Mouse (Mus musculus): ENCODE measurements at regions not wholly inside any gene's neighbourhood (a gene's known extent, or its start where the extent isn't known, plus 50 kb on each side); places are given as distances from the start of the nearest gene placed in this dataset.

GRCm38 (mm10) chr3:70460811-70461210 lies 453.4 kb downstream of the Otol1 start:
- WGBS = 46% methylated on average over 2 of the region's 2 CpGs
- ATAC-seq (ENCODE audit: insufficient read depth, low FRiP score, low TSS enrichment) = no peak

GRCm38 (mm10) chr3:70463221-70463620 lies 455.8 kb downstream of the Otol1 start:
- H3K4me1 ChIP-seq (ENCODE audit: control insufficient read depth, insufficient read depth, low read length) = no peaks in the 10 kb centered on the region
- H3K27ac ChIP-seq (ENCODE audit: low read depth, low read length) = no peak overlapping the region
- H3K27me3 ChIP-seq (ENCODE audit: control insufficient read depth, insufficient read depth, low read length) = no peaks in the 10 kb centered on the region
- ATAC-seq (ENCODE audit: insufficient read depth, low FRiP score, low TSS enrichment) = no peak
- H3K36me3 ChIP-seq (ENCODE audit: control insufficient read depth, insufficient read depth, low read length) = no peaks in the 10 kb centered on the region
- no peak overlapping the region for H3K4me3 ChIP-seq (ENCODE audit: low read depth, low read length)
- H3K9ac ChIP-seq (ENCODE audit: low read length) = no peak overlapping the region
- no peak for DNase-seq (ENCODE audit: low spot score)
- no peaks in the 10 kb centered on the region for H3K9me3 ChIP-seq (ENCODE audit: control insufficient read depth, low read length)
- H3K4me2 ChIP-seq (ENCODE audit: low read depth) = no peak overlapping the region

More at GRCm38 (mm10) chr3:70460811-70461210, 453.4 kb downstream of the Otol1 start:
- H3K4me2 ChIP-seq (ENCODE audit: low read depth) = no peak overlapping the region
- H3K4me3 ChIP-seq (ENCODE audit: low read depth, low read length) = no peak overlapping the region
- DNase-seq (ENCODE audit: low spot score) = no peak
- H3K4me1 ChIP-seq (ENCODE audit: control insufficient read depth, insufficient read depth, low read length) = no peaks in the 10 kb centered on the region
- no peak overlapping the region for H3K27ac ChIP-seq (ENCODE audit: low read depth, low read length)
- H3K9me3 ChIP-seq (ENCODE audit: control insufficient read depth, low read length) = no peaks in the 10 kb centered on the region
- no peaks in the 10 kb centered on the region for H3K27me3 ChIP-seq (ENCODE audit: control insufficient read depth, insufficient read depth, low read length)
- no peaks in the 10 kb centered on the region for H3K36me3 ChIP-seq (ENCODE audit: control insufficient read depth, insufficient read depth, low read length)
- no peak overlapping the region for H3K9ac ChIP-seq (ENCODE audit: low read length)

GRCm38 (mm10) chr3:70482521-70482920 lies 475.1 kb downstream of the Otol1 start:
- H3K36me3 ChIP-seq (ENCODE audit: control insufficient read depth, insufficient read depth, low read length) = no peaks in the 10 kb centered on the region
- peak; percentile 79; the same call in 1 of the 2 replicates for ATAC-seq (ENCODE audit: insufficient read depth, low FRiP score, low TSS enrichment)
- no peaks in the 10 kb centered on the region for H3K4me1 ChIP-seq (ENCODE audit: control insufficient read depth, insufficient read depth, low read length)
- H3K27me3 ChIP-seq (ENCODE audit: control insufficient read depth, insufficient read depth, low read length) = no peaks in the 10 kb centered on the region
- no peak overlapping the region for H3K4me2 ChIP-seq (ENCODE audit: low read depth)
- no peak overlapping the region for H3K9ac ChIP-seq (ENCODE audit: low read length)
- H3K9me3 ChIP-seq (ENCODE audit: control insufficient read depth, low read length) = no peaks in the 10 kb centered on the region
- 47% methylated on average over 9 of the region's 9 CpGs for WGBS
- H3K27ac ChIP-seq (ENCODE audit: low read depth, low read length) = no peak overlapping the region
- no peak overlapping the region for H3K4me3 ChIP-seq (ENCODE audit: low read depth, low read length)
- peak; percentile 51 for DNase-seq (ENCODE audit: low spot score)

GRCm38 (mm10) chr3:70483066-70483743 lies 475.8 kb downstream of the Otol1 start:
- Histone ChIP-seq H3K27ac (ENCODE audit: low read depth, low read length) (no peak overlapping the region), H3K4me3 (ENCODE audit: low read depth, low read length) (no peak overlapping the region), H3K4me2 (ENCODE audit: low read depth) (no peak overlapping the region), H3K36me3 (ENCODE audit: control insufficient read depth, insufficient read depth, low read length) (no peaks in the 10 kb centered on the region), H3K9me3 (ENCODE audit: control insufficient read depth, low read length) (no peaks in the 10 kb centered on the region), H3K9ac (ENCODE audit: low read length) (no peak overlapping the region), H3K4me1 (ENCODE audit: control insufficient read depth, insufficient read depth, low read length) (no peaks in the 10 kb centered on the region), H3K27me3 (ENCODE audit: control insufficient read depth, insufficient read depth, low read length) (no peaks in the 10 kb centered on the region)
- DNase-seq (ENCODE audit: low spot score) (no peak), ATAC-seq (ENCODE audit: insufficient read depth, low FRiP score, low TSS enrichment) (no peak)
- WGBS = 79% methylated on average over 5 of the region's 5 CpGs

- H3K9ac ChIP-seq (ENCODE audit: low read length) = no peak overlapping the region
- no peak overlapping the region for H3K4me3 ChIP-seq (ENCODE audit: low read depth, low read length)
- no peaks in the 10 kb centered on the region for H3K9me3 ChIP-seq (ENCODE audit: control insufficient read depth, low read length)
- H3K36me3 ChIP-seq (ENCODE audit: control insufficient read depth, insufficient read depth, low read length) = no peaks in the 10 kb centered on the region
- no peak for DNase-seq (ENCODE audit: low spot score)
- H3K27ac ChIP-seq (ENCODE audit: low read depth, low read length) = no peak overlapping the region
- H3K4me2 ChIP-seq (ENCODE audit: low read depth) = no peak overlapping the region
- no peak for ATAC-seq (ENCODE audit: insufficient read depth, low FRiP score, low TSS enrichment)
- H3K27me3 ChIP-seq (ENCODE audit: control insufficient read depth, insufficient read depth, low read length) = no peaks in the 10 kb centered on the region
- H3K4me1 ChIP-seq (ENCODE audit: control insufficient read depth, insufficient read depth, low read length) = no peaks in the 10 kb centered on the region
These were observed 489.0 kb downstream of the Otol1 start for GRCm38 (mm10) chr3:70496431-70496830.

GRCm38 (mm10) chr3:70500245-70500858 lies 492.9 kb downstream of the Otol1 start:
- no peak overlapping the region for H3K27ac ChIP-seq (ENCODE audit: low read depth, low read length)
- DNase-seq (ENCODE audit: low spot score) = no peak
- 82% methylated on average over 5 of the region's 5 CpGs for WGBS

GRCm38 (mm10) chr3:70500991-70501961 lies 493.9 kb downstream of the Otol1 start:
- WGBS = 83% methylated on average over 9 of the region's 9 CpGs
- H3K9ac ChIP-seq (ENCODE audit: low read length) = no peak overlapping the region
- ATAC-seq (ENCODE audit: insufficient read depth, low FRiP score, low TSS enrichment) = no peak

More at GRCm38 (mm10) chr3:70500245-70500858, 492.9 kb downstream of the Otol1 start:
- Histone ChIP-seq H3K36me3 (ENCODE audit: control insufficient read depth, insufficient read depth, low read length) (no peaks in the 10 kb centered on the region), H3K4me2 (ENCODE audit: low read depth) (no peak overlapping the region), H3K27me3 (ENCODE audit: control insufficient read depth, insufficient read depth, low read length) (no peaks in the 10 kb centered on the region), H3K4me1 (ENCODE audit: control insufficient read depth, insufficient read depth, low read length) (no peaks in the 10 kb centered on the region), H3K4me3 (ENCODE audit: low read depth, low read length) (no peak overlapping the region), H3K9me3 (ENCODE audit: control insufficient read depth, low read length) (no peaks in the 10 kb centered on the region), H3K9ac (ENCODE audit: low read length) (no peak overlapping the region)
- no peak for ATAC-seq (ENCODE audit: insufficient read depth, low FRiP score, low TSS enrichment)

GRCm38 (mm10) chr3:70533593-70534321 lies 526.3 kb downstream of the Otol1 start:
- DNase-seq (ENCODE audit: low spot score) = no peak
- no peak overlapping the region for H3K4me3 ChIP-seq (ENCODE audit: low read depth, low read length)
- H3K9ac ChIP-seq (ENCODE audit: low read length) = no peak overlapping the region
- H3K4me2 ChIP-seq (ENCODE audit: low read depth) = no peak overlapping the region
- no peaks in the 10 kb centered on the region for H3K36me3 ChIP-seq (ENCODE audit: control insufficient read depth, insufficient read depth, low read length)
- no peaks in the 10 kb centered on the region for H3K9me3 ChIP-seq (ENCODE audit: control insufficient read depth, low read length)
- no peaks in the 10 kb centered on the region for H3K4me1 ChIP-seq (ENCODE audit: control insufficient read depth, insufficient read depth, low read length)
- H3K27ac ChIP-seq (ENCODE audit: low read depth, low read length) = no peak overlapping the region
- ATAC-seq (ENCODE audit: insufficient read depth, low FRiP score, low TSS enrichment) = no peak
- 91% methylated on average over 2 of the region's 2 CpGs for WGBS
- H3K27me3 ChIP-seq (ENCODE audit: control insufficient read depth, insufficient read depth, low read length) = no peaks in the 10 kb centered on the region

More at GRCm38 (mm10) chr3:70500991-70501961, 493.9 kb downstream of the Otol1 start:
- Histone ChIP-seq H3K36me3 (ENCODE audit: control insufficient read depth, insufficient read depth, low read length) (no peaks in the 10 kb centered on the region), H3K4me3 (ENCODE audit: low read depth, low read length) (no peak overlapping the region), H3K27me3 (ENCODE audit: control insufficient read depth, insufficient read depth, low read length) (no peaks in the 10 kb centered on the region), H3K27ac (ENCODE audit: low read depth, low read length) (no peak overlapping the region), H3K4me2 (ENCODE audit: low read depth) (no peak overlapping the region), H3K9me3 (ENCODE audit: control insufficient read depth, low read length) (no peaks in the 10 kb centered on the region), H3K4me1 (ENCODE audit: control insufficient read depth, insufficient read depth, low read length) (no peaks in the 10 kb centered on the region)
- peak; percentile 16 for DNase-seq (ENCODE audit: low spot score)
